Mouse (Mus musculus) liver, embryonic 12.5 days (tissue): Measurements from ENCODE around the gene Gnai3. TPM values are rescaled to one million over a fixed set of nuclear protein-coding genes. Genes with fewer than 3 reads are reported as not detected.

Experiments used
- polyA plus RNA-seq: library from polyadenylated mRNA; unstranded; fragments of >200 nt; fragmentation: Nextera tagmentation; extraction: Ambion mirVana; gene quantifications from 2 replicates; pipeline ENCODE4 v1.2.1, GENCODE M21; 2016

Gnai3 gene
- polyA plus RNA-seq, 1 experiment from 2014 or later: 91.7 TPM

Other genes with a start within 250 kb of the Gnai3 start
- 8.1 and 8.9 TPM in 2 replicates for gene Gstm7, start 214.3 kb downstream of the Gnai3 start, polyA plus RNA-seq
- 7.1 and 7.5 TPM in 2 replicates for gene Gstm6, start 202.4 kb downstream of the Gnai3 start, polyA plus RNA-seq
- 7.9 and 10.0 TPM in 2 replicates for gene Gstm3, start 176.9 kb downstream of the Gnai3 start, polyA plus RNA-seq
- gene Gstm2, start 159.7 kb downstream of the Gnai3 start, polyA plus RNA-seq: 7.6 and 7.8 TPM in 2 replicates
- gene Gstm1, start 128.2 kb downstream of the Gnai3 start, polyA plus RNA-seq: 228 and 237 TPM in 2 replicates
- 16.2 and 16.6 TPM in 2 replicates for gene Gstm4, start 101.3 kb downstream of the Gnai3 start, polyA plus RNA-seq
- 77.4 and 80.6 TPM in 2 replicates for gene Ampd2, start 59.5 kb downstream of the Gnai3 start, polyA plus RNA-seq
- 2.7 and 3.3 TPM in 2 replicates for gene Gnat2, start 53.4 kb downstream of the Gnai3 start, polyA plus RNA-seq
- 0.04 TPM in 1 of 2 replicates, not detected in the other for gene Gpr61, start 8.7 kb upstream of the Gnai3 start, polyA plus RNA-seq
- 1.1 and 1.2 TPM in 2 replicates for gene Amigo1, start 40.2 kb upstream of the Gnai3 start, polyA plus RNA-seq
- 2.8 TPM in 2 replicates for gene Cyb561d1, start 55.1 kb upstream of the Gnai3 start, polyA plus RNA-seq
- 4.5 and 4.9 TPM in 2 replicates for gene Atxn7l2, start 64.8 kb upstream of the Gnai3 start, polyA plus RNA-seq
- gene Sypl2, start 80.5 kb upstream of the Gnai3 start, polyA plus RNA-seq: 0.12 and 0.14 TPM in 2 replicates
- 213 and 222 TPM in 2 replicates for gene Psma5, start 110.8 kb upstream of the Gnai3 start, polyA plus RNA-seq
- gene Sort1, start 137.9 kb upstream of the Gnai3 start, polyA plus RNA-seq: 6.5 and 6.9 TPM in 2 replicates
- 0.19 TPM in 1 of 2 replicates, not detected in the other for gene Mybphl, start 218.8 kb upstream of the Gnai3 start, polyA plus RNA-seq
- 20.2 and 21.2 TPM in 2 replicates for gene Psrc1, start 237.7 kb upstream of the Gnai3 start, polyA plus RNA-seq